Mouse (Mus musculus): ENCODE measurements around the gene Wdr47. TPM values are rescaled to one million over a fixed set of nuclear protein-coding genes. Genes with fewer than 3 reads are reported as not detected.
"Not testable (repeated sequence)": the region's sequence is repeated elsewhere in the genome, so short reads cannot be mapped to it uniquely, and the experiment has no call there.

Gene Wdr47
- polyA plus RNA-seq, 1 experiment from 2014 or later = 11.6 TPM

GRCm38 (mm10) chr3:108644856-108645255 lies 53.8 kb downstream of the Wdr47 start:
- 85% methylated on average over 3 of the region's 3 CpGs for WGBS
- Histone ChIP-seq H3K27me3 (replicated peaks) (no peaks in the 10 kb centered on the region), H3K9ac (no peak overlapping the region), H3K4me3 (replicated peaks) (no peak overlapping the region), H3K4me1 (no peaks in the 10 kb centered on the region), H3K36me3 (0 out of 2 replicates have a peak, but pooled peaks cover 5% of the 10 kb centered on the region), H3K27ac (no peak overlapping the region), H3K4me2 (no peak overlapping the region), H3K9me3 (no peaks in the 10 kb centered on the region)
- ATAC-seq (ENCODE audit: insufficient read depth, low FRiP score, low read depth) = no peak

DNA sequence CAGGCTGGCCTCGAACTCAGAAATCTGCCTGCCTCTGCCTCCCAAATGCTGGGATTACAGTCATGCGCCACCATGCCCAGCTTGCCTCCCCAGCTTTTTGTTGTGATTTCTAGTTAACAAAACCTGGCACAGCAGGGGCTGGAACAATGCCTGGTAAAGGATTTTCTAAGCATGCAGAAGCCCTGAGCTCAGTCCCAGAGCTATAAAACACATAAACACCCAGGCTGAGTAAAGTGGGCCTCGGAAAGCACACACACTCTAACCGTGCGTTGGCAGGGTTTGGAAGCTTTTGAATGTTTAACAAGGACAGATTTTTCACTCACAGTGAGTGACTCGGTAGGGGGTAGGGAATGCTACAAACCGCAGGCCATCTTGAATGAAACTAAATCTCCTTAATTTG lies 55.0 kb downstream of the Wdr47 start:
- H3K36me3 ChIP-seq = 0 out of 2 replicates have a peak, but pooled peaks cover 5% of the 10 kb centered on the region
- ATAC-seq (ENCODE audit: insufficient read depth, low FRiP score, low read depth) = no peak
- H3K27ac ChIP-seq = no peak overlapping the region
- H3K9me3 ChIP-seq = no peaks in the 10 kb centered on the region
- 67% methylated on average over 7 of the region's 7 CpGs for WGBS
- H3K4me2 ChIP-seq = no peak overlapping the region
- H3K4me1 ChIP-seq = no peaks in the 10 kb centered on the region
- no peaks in the 10 kb centered on the region for H3K27me3 ChIP-seq (replicated peaks)
- H3K4me3 ChIP-seq (replicated peaks) = no peak overlapping the region
- H3K9ac ChIP-seq = no peak overlapping the region

DNA sequence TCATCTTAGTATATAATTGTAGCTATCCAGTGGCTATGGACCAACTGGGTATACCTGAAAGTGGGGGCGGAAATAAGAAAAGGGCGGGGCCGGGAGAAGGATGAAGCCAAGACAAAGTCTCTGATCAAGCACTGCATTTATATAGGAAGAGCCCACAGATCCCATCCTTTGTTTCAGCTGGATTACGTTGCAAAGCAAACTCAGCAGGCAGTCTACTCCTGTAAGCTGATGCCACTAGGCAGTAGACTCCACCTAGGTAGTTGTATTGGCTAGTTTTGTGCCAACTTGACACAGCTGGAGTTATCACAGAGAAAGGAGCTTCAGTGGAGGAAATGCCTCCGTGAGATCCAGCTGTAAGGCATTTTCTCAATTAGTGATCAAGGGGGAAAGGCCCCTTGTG lies 56.6 kb downstream of the Wdr47 start:
- H3K4me2 ChIP-seq; H3K27me3 ChIP-seq (replicated peaks); H3K27ac ChIP-seq; ATAC-seq (ENCODE audit: insufficient read depth, low FRiP score, low read depth); H3K9me3 ChIP-seq; H3K9ac ChIP-seq; H3K4me3 ChIP-seq (replicated peaks); H3K36me3 ChIP-seq; H3K4me1 ChIP-seq: not testable (repeated sequence)
- 51% methylated on average over 5 of the region's 5 CpGs for WGBS

DNA sequence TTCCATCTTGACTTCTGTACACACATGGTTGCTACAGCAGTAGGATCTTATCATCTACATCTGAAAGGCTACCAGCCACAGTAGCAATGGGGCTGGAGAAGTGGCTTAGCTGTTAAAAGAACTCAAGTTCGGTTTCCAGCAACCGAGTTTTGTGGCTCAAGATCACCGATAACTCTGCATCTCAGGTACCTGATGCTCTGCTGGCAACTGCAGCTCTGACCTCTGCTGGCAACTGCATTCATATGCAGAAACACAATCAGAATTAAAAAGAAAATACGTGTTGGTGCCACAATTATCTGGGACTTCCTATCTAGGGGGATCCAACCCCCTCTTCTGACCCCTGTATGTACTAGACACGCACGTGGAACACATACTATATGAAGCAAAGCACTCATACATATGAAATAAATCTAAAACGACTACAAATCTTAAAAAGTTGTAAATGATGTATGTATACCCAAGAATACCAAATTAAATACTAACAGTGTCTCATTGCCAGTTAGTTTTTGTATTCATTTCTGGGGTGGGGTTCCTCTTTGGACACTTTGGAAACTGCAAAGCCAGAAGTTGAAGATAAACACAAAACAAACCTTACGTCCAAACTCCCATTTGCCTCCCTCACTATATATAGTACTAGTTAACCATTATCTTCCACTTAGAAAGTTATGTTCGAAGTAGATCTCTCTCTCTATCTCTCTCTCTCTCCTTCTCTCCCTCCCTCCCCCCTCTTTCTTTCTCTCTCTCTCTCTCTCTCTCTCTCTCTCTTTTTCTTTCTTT lies 62.0 kb downstream of the Wdr47 start:
- Histone ChIP-seq H3K9ac (no peak overlapping the region), H3K4me2 (peak overlapping the region; percentile 50), H3K4me3 (replicated peaks) (peak overlapping the region; percentile 20; the same call in 1 of the 2 replicates), H3K27me3 (replicated peaks) (no peaks in the 10 kb centered on the region), H3K27ac (no peak overlapping the region), H3K36me3 (no peaks in the 10 kb centered on the region), H3K4me1 (peaks cover 5% of the 10 kb centered on the region), H3K9me3 (no peaks in the 10 kb centered on the region)
- ATAC-seq (ENCODE audit: insufficient read depth, low FRiP score, low read depth) = no peak
- 15% methylated on average over 9 of the region's 9 CpGs for WGBS

DNA sequence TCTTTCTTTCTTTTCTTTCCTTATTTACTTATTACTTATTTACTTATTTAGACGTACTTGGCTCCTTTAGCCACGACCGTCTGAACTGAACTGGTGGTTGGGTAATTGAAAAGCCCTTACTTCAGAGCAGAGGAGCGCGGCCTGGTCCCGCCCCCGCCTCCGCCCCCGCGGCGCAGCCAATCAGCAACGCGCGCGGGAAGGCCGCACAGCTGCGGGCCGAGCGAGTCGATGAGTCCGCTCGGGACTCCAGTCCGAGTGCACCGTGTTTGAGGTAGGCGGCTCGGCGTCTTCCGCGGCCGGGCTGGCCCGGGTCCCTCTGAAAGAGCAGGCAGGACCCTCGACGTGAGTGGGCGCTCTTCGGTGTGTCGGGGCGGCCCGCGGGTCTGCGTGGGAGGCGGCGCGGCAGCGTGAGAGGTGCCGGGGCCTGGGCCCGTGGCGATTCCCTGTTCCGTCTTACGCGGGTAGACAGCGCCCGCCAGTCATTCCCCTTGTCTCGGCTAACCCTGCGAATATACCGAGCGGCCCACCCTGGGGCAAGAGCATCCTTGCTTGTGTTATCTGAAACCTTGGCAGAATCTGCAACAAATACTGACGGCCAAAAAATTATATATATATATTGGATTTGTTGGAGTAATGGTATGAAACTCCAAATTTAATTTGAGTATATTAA lies 62.8 kb downstream of the Wdr47 start, which contains the start of gene Clcc1:
Gene Clcc1 (plus strand): TSS at position 204 of the 670 bp plus-strand sequence.
- Histone ChIP-seq H3K9me3 (no peaks in the 10 kb centered on the region), H3K36me3 (no peaks in the 10 kb centered on the region), H3K27me3 (replicated peaks) (no peaks in the 10 kb centered on the region), H3K4me1 (peaks cover 5% of the 10 kb centered on the region), H3K4me2 (peak within 1 kb of the TSS; percentile 62), H3K4me3 (replicated peaks) (peak within 1 kb of the TSS; percentile 89), H3K9ac (peak within 1 kb of the TSS; percentile 96), H3K27ac (peak within 1 kb of the TSS; percentile 86)
- WGBS = under 1% methylated on average over 57 of the region's 57 CpGs
- ATAC-seq (ENCODE audit: insufficient read depth, low FRiP score, low read depth) = peak; percentile 98

DNA sequence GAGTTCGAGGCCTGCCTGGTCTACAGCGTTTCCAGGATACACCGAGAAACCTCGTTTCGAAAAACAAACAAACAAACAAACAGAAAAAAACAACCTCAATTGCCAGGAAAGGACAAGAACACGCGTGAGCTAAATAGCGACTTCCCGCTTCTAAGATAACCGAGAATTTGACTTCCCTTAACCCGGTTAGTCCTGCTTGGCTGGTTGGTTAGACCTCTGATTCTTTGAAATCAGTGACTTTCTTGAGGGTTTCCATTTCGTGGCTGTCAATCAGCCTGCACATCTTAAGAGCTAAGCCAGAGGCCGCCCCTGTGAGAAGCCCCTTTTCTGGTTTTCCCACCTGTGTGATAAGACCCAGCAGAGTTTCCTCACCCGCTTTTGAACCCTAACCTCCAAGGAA lies 63.5 kb downstream of the Wdr47 start:
- ATAC-seq (ENCODE audit: insufficient read depth, low FRiP score, low read depth) = no peak
- peaks cover 5% of the 10 kb centered on the region for H3K4me1 ChIP-seq
- WGBS = 22% methylated on average over 14 of the region's 14 CpGs

GRCm38 (mm10) chr3:108655486-108655885 lies 64.4 kb downstream of the Wdr47 start:
- ATAC-seq (ENCODE audit: insufficient read depth, low FRiP score, low read depth) = no peak

More for the DNA sequence above, 63.5 kb downstream of the Wdr47 start:
- Histone ChIP-seq H3K36me3 (no peaks in the 10 kb centered on the region), H3K9ac (peak overlapping the region; percentile 96), H3K27ac (no peak overlapping the region; the same call in 1 of the 2 replicates), H3K27me3 (replicated peaks) (no peaks in the 10 kb centered on the region), H3K4me3 (replicated peaks) (peak overlapping the region; percentile 89), H3K9me3 (no peaks in the 10 kb centered on the region), H3K4me2 (peak overlapping the region; percentile 62)

GRCm38 (mm10) chr3:108658612-108659011 lies 67.5 kb downstream of the Wdr47 start:
- Histone ChIP-seq H3K4me1 (peaks cover 5% of the 10 kb centered on the region), H3K36me3 (peaks cover 18% of the 10 kb centered on the region), H3K4me2 (no peak overlapping the region), H3K9ac (no peak overlapping the region), H3K27ac (no peak overlapping the region), H3K4me3 (replicated peaks) (no peak overlapping the region), H3K27me3 (replicated peaks) (no peaks in the 10 kb centered on the region), H3K9me3 (no peaks in the 10 kb centered on the region)
- WGBS = 94% methylated on average over 9 of the region's 9 CpGs
- ATAC-seq (ENCODE audit: insufficient read depth, low FRiP score, low read depth) = no peak

More at GRCm38 (mm10) chr3:108655486-108655885, 64.4 kb downstream of the Wdr47 start:
- H3K4me1 ChIP-seq = peaks cover 5% of the 10 kb centered on the region
- no peak overlapping the region for H3K4me3 ChIP-seq (replicated peaks)
- no peak overlapping the region for H3K4me2 ChIP-seq
- 81% methylated on average over 7 of the region's 7 CpGs for WGBS
- H3K36me3 ChIP-seq = no peaks in the 10 kb centered on the region
- no peak overlapping the region for H3K9ac ChIP-seq
- H3K27ac ChIP-seq = no peak overlapping the region
- no peaks in the 10 kb centered on the region for H3K9me3 ChIP-seq
- H3K27me3 ChIP-seq (replicated peaks) = no peaks in the 10 kb centered on the region

DNA sequence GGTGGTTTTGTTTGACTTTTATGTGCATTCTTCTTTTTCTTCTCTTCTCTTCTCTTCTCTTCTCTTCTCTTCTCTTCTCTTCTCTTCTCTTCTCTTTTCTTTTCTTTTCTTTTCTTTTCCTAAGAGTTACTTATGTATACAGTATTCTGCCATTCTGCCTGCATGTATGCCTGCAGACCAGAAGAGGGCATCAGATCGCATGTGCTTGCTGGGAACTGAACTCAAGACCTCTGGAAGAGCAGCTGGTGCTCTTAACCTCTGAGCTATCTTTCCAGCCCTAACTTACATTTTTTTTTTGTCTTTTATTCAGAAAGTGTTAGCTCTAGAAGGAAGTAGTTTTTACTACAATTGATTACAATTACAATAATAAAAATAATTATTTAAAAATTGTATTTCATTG lies 69.9 kb downstream of the Wdr47 start:
- H3K27ac ChIP-seq = no peak overlapping the region
- 68% methylated on average over 1 of the region's 1 CpGs for WGBS
- no peaks in the 10 kb centered on the region for H3K27me3 ChIP-seq (replicated peaks)
- H3K9ac ChIP-seq = no peak overlapping the region
- H3K9me3 ChIP-seq = no peaks in the 10 kb centered on the region
- no peak overlapping the region for H3K4me2 ChIP-seq
- H3K36me3 ChIP-seq = peaks cover 23% of the 10 kb centered on the region
- H3K4me3 ChIP-seq (replicated peaks) = no peak overlapping the region
- H3K4me1 ChIP-seq = no peaks in the 10 kb centered on the region
- ATAC-seq (ENCODE audit: insufficient read depth, low FRiP score, low read depth) = no peak

GRCm38 (mm10) chr3:108676616-108677015 lies 85.5 kb downstream of the Wdr47 start:
- WGBS = 78% methylated on average over 4 of the region's 4 CpGs
- Histone ChIP-seq H3K9ac (no peak overlapping the region), H3K27me3 (replicated peaks) (no peaks in the 10 kb centered on the region), H3K9me3 (no peaks in the 10 kb centered on the region), H3K36me3 (peaks cover 48% of the 10 kb centered on the region), H3K4me2 (no peak overlapping the region), H3K4me1 (no peaks in the 10 kb centered on the region), H3K27ac (no peak overlapping the region), H3K4me3 (replicated peaks) (no peak overlapping the region)
- ATAC-seq (ENCODE audit: insufficient read depth, low FRiP score, low read depth) = no peak

GRCm38 (mm10) chr3:108681004-108681403 lies 89.9 kb downstream of the Wdr47 start:
- WGBS = 83% methylated on average over 4 of the region's 4 CpGs
- Histone ChIP-seq H3K4me1 (no peaks in the 10 kb centered on the region), H3K4me3 (replicated peaks) (no peak overlapping the region), H3K9ac (no peak overlapping the region), H3K27ac (no peak overlapping the region), H3K4me2 (no peak overlapping the region), H3K27me3 (replicated peaks) (no peaks in the 10 kb centered on the region), H3K9me3 (no peaks in the 10 kb centered on the region), H3K36me3 (peaks cover 36% of the 10 kb centered on the region)
- ATAC-seq (ENCODE audit: insufficient read depth, low FRiP score, low read depth) = no peak

DNA sequence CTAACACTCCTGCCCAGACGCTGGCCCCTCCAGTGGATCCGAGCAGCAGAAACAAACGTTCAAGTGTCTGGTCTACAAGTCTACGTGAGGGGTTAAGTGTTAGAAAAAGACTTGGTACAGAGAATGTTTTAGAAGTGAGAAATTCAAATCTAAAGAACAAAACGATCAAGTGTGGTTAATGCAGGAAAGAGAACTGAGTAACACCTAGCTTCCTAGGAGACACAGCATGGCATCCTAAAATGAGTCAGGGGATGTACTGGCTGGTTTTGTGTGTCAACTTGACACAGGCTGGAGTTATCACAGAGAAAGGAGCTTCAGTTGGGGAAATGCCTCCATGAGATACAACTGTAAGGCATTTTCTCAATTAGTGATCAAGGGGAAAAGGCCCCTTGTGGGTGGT lies 92.5 kb downstream of the Wdr47 start:
- H3K4me3 ChIP-seq (replicated peaks); ATAC-seq (ENCODE audit: insufficient read depth, low FRiP score, low read depth); H3K4me1 ChIP-seq; H3K27me3 ChIP-seq (replicated peaks); H3K9me3 ChIP-seq; H3K27ac ChIP-seq; H3K9ac ChIP-seq; H3K4me2 ChIP-seq: not testable (repeated sequence)
- 89% methylated on average over 5 of the region's 5 CpGs for WGBS
- H3K36me3 ChIP-seq = peaks cover 23% of the 10 kb centered on the region

Data from stomach, embryonic 15.5 days (tissue).